Mouse (Mus musculus) forebrain, embryonic 11.5 days (tissue): ENCODE measurements at regions not wholly inside any gene's neighbourhood (a gene's known extent, or its start where the extent isn't known, plus 50 kb on each side); places are given as distances from the start of the nearest gene placed in this dataset.

Source experiments
- ATAC-seq: fragments of 200-750 bp; cut with Nextera tagmentation; replicated peaks from 2 replicates; pipeline ENCODE4 v1.8.0; 2017; ENCODE audit warnings: moderate TSS enrichment; ENCODE audit not compliant: low FRiP score
- DNase-seq: peaks from one replicate; pipeline ENCODE4 v3.0.0-alpha.2; 2017; ENCODE audit warnings: low spot score
- H3K27ac ChIP-seq: fragments of 300-500 bp; sonication (generic); 2 replicates; pipeline ENCODE4 v1.5.1; 2014; ENCODE audit warnings: low read depth, low read length
- H3K27me3 ChIP-seq: fragments of 300-500 bp; sonication (generic); 2 replicates; pipeline ENCODE4 v1.6.1; 2014; ENCODE audit warnings: mild to moderate bottlenecking, low read length, mixed read lengths; ENCODE audit not compliant: control insufficient read depth, insufficient read depth
- H3K36me3 ChIP-seq: fragments of 300-500 bp; sonication (generic); 2 replicates; pipeline ENCODE4 v1.6.1; 2014; ENCODE audit warnings: mild to moderate bottlenecking, low read length, moderate library complexity, mixed read lengths; ENCODE audit not compliant: control insufficient read depth, insufficient read depth
- H3K4me1 ChIP-seq: fragments of 300-500 bp; sonication (generic); replicated peaks from 2 replicates; pipeline ENCODE4 v1.6.1; 2014; ENCODE audit warnings: low read length, mixed read lengths; ENCODE audit not compliant: control insufficient read depth, insufficient read depth
- H3K4me2 ChIP-seq: fragments of 300-500 bp; sonication (generic); 2 replicates; pipeline ENCODE4 v1.6.1; 2014; ENCODE audit warnings: low read depth, mild to moderate bottlenecking, low read length, moderate library complexity, mixed read lengths; ENCODE audit not compliant: severe bottlenecking
- H3K4me3 ChIP-seq: fragments of 300-500 bp; sonication (generic); 2 replicates; pipeline ENCODE4 v1.5.1; 2014; ENCODE audit warnings: low read depth, low read length
- H3K9ac ChIP-seq: fragments of 300-500 bp; sonication (generic); 2 replicates; pipeline ENCODE4 v1.6.1; 2014; ENCODE audit warnings: low read length
- H3K9me3 ChIP-seq: fragments of 300-500 bp; sonication (generic); 2 replicates; pipeline ENCODE4 v1.6.1; 2016; ENCODE audit warnings: low read length, mixed read lengths; ENCODE audit not compliant: control insufficient read depth
- WGBS: fragments of 180-500 bp; shearing (Covaris S2); extraction: QIAGEN DNeasy Blood & Tissue Kit; methylation state at CpG from one replicate; pipeline ENCODE4 v1.1.7; 2014; 5-methylcytosine and 5-hydroxymethylcytosine counted together

GRCm38 (mm10) chr7:123059718-123060337 lies 63.9 kb upstream of the Tnrc6a start:
- Histone ChIP-seq H3K4me1 (peaks cover 3% of the 10 kb centered on the region; the same call in 1 of the 2 replicates), H3K4me2 (no peak overlapping the region), H3K9ac (no peak overlapping the region), H3K36me3 (no peaks in the 10 kb centered on the region), H3K9me3 (no peaks in the 10 kb centered on the region), H3K4me3 (no peak overlapping the region), H3K27me3 (no peaks in the 10 kb centered on the region), H3K27ac (no peak overlapping the region)
- DNase-seq (no peak), ATAC-seq (no peak)
- WGBS, result 86% methylated on average over 9 of the region's 9 CpGs

- no peaks in the 10 kb centered on the region for H3K36me3 ChIP-seq
- no peak overlapping the region for H3K9ac ChIP-seq
- peaks cover 3% of the 10 kb centered on the region for H3K4me1 ChIP-seq
- no peak overlapping the region for H3K27ac ChIP-seq
- H3K4me3 ChIP-seq, result no peak overlapping the region
- WGBS, result 35% methylated on average over 13 of the region's 13 CpGs
- no peaks in the 10 kb centered on the region for H3K9me3 ChIP-seq
- H3K4me2 ChIP-seq, result no peak overlapping the region
- H3K27me3 ChIP-seq, result peaks cover 15% of the 10 kb centered on the region
- ATAC-seq, result no peak
- DNase-seq, result no peak
These were observed 60.2 kb upstream of the Tnrc6a start for GRCm38 (mm10) chr7:123063264-123064011.

- H3K27me3 ChIP-seq, result peaks cover 21% of the 10 kb centered on the region
- ATAC-seq, result no peak
These were observed 57.7 kb upstream of the Tnrc6a start for GRCm38 (mm10) chr7:123065951-123066351.

GRCm38 (mm10) chr7:123067396-123067795 lies 56.3 kb upstream of the Tnrc6a start:
- DNase-seq (no peak), ATAC-seq (no peak)
- Histone ChIP-seq H3K9me3 (no peaks in the 10 kb centered on the region), H3K27ac (no peak overlapping the region), H3K4me1 (peaks cover 13% of the 10 kb centered on the region), H3K4me2 (no peak overlapping the region), H3K9ac (no peak overlapping the region), H3K36me3 (no peaks in the 10 kb centered on the region), H3K27me3 (peaks cover 35% of the 10 kb centered on the region), H3K4me3 (no peak overlapping the region)
- 89% methylated on average over 1 of the region's 1 CpGs for WGBS

More at GRCm38 (mm10) chr7:123065951-123066351, 57.7 kb upstream of the Tnrc6a start:
- no peaks in the 10 kb centered on the region for H3K9me3 ChIP-seq
- no peak overlapping the region for H3K4me3 ChIP-seq
- H3K9ac ChIP-seq, result no peak overlapping the region
- no peak for DNase-seq
- peaks cover 13% of the 10 kb centered on the region for H3K4me1 ChIP-seq
- 94% methylated on average over 13 of the region's 13 CpGs for WGBS
- no peaks in the 10 kb centered on the region for H3K36me3 ChIP-seq
- H3K4me2 ChIP-seq, result no peak overlapping the region
- no peak overlapping the region for H3K27ac ChIP-seq

- Histone ChIP-seq H3K27ac (no peak overlapping the region), H3K9ac (no peak overlapping the region), H3K4me1 (peaks cover 10% of the 10 kb centered on the region), H3K4me2 (no peak overlapping the region), H3K4me3 (no peak overlapping the region), H3K9me3 (no peaks in the 10 kb centered on the region), H3K36me3 (no peaks in the 10 kb centered on the region), H3K27me3 (peaks cover 36% of the 10 kb centered on the region)
- DNase-seq, result no peak
- peak; percentile 32 for ATAC-seq
- 59% methylated on average over 1 of the region's 1 CpGs for WGBS
These were observed 55.4 kb upstream of the Tnrc6a start for GRCm38 (mm10) chr7:123068241-123068640.

DNA sequence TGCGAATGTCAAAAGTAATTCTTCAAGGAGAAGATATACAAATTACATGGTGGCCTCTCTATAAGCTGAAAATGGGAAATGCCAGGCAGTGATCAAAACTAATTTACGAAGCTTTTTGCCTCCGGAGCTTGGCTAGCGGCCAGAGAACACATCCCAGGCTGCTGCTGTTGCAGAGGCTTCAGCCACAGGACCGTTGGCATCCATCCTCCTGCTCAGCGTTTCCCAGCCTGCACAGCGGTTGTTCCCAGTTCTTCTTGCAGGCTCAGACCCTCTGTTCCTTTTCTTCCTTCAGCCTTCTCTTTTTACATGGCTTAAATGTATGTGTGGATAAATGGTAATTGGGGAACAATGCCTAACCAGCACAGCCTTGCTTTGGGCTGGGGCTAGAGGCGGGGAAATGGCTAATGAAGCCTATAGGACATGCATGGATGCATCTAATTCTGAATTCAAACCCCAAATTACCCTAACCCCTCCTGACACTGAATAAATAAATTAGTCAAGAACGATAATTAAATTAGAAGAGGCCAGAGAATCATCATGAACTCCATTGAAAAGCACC lies 54.9 kb upstream of the Tnrc6a start:
- 20% methylated on average over 9 of the region's 9 CpGs for WGBS
- Histone ChIP-seq H3K4me3 (no peak overlapping the region), H3K9me3 (no peaks in the 10 kb centered on the region), H3K27ac (0 out of 2 replicates have a peak overlapping the region, but pooled peaks have one; percentile 26), H3K9ac (no peak overlapping the region), H3K4me1 (peaks cover 9% of the 10 kb centered on the region), H3K27me3 (peaks cover 36% of the 10 kb centered on the region), H3K4me2 (no peak overlapping the region), H3K36me3 (no peaks in the 10 kb centered on the region)
- ATAC-seq, result peak; percentile 94
- DNase-seq, result peak; percentile 86

DNA sequence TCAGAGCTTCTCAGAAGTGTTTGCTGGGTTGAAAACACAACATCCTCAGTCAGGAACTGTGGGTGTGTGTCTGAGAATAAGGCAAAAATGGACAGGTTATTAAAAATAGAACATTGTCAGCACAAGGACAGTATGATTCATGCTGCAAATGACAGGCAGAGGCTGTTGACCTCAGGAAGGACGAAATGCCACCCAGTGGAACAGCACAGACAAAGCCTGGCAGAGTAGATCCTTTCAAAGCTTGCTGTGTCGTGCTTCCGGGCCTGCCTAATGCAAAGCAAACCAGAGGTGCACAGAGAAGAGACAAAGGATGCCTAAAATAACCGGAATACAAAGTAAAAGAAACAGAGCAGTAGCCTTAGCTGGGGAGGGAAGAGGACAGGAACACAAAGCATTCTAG lies 54.4 kb upstream of the Tnrc6a start:
- peak; percentile 62 for ATAC-seq
- Histone ChIP-seq H3K36me3 (no peaks in the 10 kb centered on the region), H3K9me3 (no peaks in the 10 kb centered on the region), H3K27ac (no peak overlapping the region), H3K9ac (no peak overlapping the region), H3K4me1 (peaks cover 9% of the 10 kb centered on the region), H3K27me3 (peaks cover 39% of the 10 kb centered on the region), H3K4me3 (no peak overlapping the region), H3K4me2 (no peak overlapping the region)
- 12% methylated on average over 4 of the region's 4 CpGs for WGBS
- peak; percentile 59 for DNase-seq

DNA sequence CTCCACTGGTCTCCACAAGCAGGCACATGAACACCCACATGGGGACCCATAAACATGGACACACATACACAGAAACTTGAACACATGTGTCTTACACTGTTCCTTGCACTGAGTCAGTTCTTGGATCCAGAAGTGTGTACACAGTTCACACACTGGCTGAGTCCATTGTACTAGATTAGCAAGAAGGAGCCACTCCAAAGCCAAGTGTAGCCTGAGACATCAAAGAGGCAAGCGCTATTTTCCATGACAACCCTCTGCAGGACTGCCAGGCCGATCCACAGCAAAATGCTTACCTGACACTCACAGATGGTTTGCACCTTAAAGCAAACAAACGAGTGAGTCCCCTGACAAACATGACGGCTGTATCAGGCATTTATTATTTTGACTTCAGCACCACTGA lies 52.8 kb upstream of the Tnrc6a start:
- Histone ChIP-seq H3K4me2 (no peak overlapping the region), H3K36me3 (no peaks in the 10 kb centered on the region), H3K4me3 (no peak overlapping the region), H3K9me3 (no peaks in the 10 kb centered on the region), H3K4me1 (peaks cover 9% of the 10 kb centered on the region), H3K9ac (no peak overlapping the region), H3K27ac (no peak overlapping the region), H3K27me3 (peaks cover 34% of the 10 kb centered on the region)
- DNase-seq (no peak), ATAC-seq (no peak)
- 81% methylated on average over 4 of the region's 4 CpGs for WGBS
